Mouse (Mus musculus) T-helper 2 cell (primary cell): ENCODE results near the gene Olfr1358.
"Not testable (repeated sequence)": the region's sequence is repeated elsewhere in the genome, so short reads cannot be mapped to it uniquely, and the experiment has no call there.

Experiments
- in situ Hi-C: fragments of 300-600 bp; cut with MboI, MseI; formaldehyde crosslinking; loops from one replicate; pipeline ENCODE4 v1.15.1; 2025; ENCODE audit warnings: high pct_unique_total_duplicates

The Olfr1358 gene

DNA sequence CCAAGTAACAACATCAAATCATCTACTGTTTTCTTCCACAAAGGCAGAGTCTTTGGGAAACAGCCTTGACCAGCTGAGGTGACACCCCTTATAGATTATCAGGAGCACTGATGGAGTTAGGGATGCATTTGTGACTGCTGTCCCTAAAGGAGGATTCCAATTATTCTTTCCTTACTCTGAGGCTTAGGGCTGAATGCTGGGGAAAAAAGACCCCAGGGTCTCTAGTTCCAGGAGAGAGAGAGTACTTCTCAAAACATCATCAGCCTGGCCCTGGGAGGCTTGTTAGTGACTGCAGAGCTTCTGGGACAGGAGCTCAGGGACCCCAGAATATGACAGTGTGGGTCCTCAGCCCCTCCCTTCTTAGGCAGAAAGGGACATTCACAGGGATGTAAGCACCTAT lies at the start of gene Olfr1358:
Gene Olfr1358, plus strand, starts transcription at position 301 of the 400 bp plus-strand sequence.
- in situ Hi-C loops = loop anchor here (5.0 kb wide), 1 partner anchor 60 kb away; no protein-coding TSS in a partner anchor

GRCm38 (mm10) chr10:78467761-78468310 lies 49.4 kb upstream of the Olfr1358 start:
- in situ Hi-C loops = loop anchor here (10.0 kb wide), 1 partner anchor 107 kb away; the partner anchor contains the start of gene Ilvbl

DNA sequence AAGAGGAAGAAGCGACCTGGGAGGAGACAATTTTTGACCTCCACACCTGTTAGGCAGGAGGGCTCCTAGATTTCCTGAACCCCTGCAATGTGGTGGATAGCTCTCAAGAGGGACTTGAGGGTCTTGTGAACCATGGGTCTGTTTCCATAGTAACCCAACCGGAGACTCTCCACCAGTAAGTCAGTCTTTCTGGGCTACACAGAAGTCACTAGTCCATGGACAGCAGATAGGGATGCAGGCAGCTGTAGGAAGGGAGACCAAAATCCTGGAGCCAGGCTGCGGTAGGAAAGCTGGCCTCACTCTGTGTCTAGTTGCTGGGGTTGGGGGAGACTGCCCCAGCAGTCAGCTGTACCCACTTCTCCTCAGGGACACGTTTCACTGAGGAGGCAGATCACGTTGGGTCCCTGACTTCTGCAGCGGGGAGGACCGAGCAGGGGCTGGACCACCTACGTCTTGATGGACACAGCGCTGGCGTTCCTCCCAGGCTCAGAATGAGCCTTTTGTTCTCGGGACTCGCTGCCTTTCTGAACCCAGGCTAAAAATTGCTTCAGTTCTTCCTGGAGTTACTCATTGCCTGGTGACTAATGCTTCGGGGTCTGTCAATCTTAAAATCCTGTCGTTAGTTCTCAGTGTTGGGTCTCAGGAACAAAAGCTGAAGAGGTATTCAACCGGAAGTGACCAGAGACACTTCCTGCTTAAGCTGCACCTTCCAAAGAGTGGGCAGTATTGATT lies 46.5 kb upstream of the Olfr1358 start:
- in situ Hi-C loops = no loop called here

DNA sequence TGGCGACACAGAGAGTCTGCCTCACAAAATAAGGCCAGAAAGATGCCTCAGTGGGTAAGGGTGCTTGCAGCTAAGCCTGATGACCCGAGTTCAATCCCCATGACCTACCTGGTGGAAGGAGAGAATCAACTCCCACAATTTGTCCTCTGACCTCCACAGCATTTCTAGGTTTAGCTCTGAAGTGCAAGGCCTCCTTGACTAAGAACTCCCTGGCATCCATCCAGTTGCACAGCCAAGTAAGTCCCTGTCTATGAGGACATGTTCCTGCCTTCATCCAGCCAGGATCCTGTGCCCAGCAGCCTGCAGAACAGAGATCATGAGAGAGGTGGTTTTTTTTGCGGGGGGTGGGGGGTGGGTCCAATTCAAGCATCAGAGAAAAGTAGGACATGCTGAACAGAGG lies 45.2 kb upstream of the Olfr1358 start:
- in situ Hi-C loops = no loop called here

DNA sequence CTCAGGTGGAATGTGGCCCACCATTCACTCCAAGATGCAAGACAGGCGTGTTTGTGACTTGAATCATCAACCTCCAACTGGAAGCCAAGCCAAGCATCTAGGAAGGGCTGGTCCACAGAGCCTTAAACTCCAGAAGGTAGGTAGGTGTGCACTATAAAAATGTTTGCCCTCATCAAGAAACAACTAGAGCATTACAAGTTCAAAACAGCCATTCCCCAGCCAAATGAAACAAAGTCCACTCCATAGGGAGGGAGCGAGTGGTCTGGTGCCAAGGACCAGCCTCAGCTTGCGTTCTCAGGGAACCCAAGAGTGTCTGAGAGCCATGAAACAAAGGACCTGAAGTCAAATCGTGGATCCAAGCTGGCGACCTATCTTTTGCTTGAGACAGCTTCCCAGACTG lies 43.8 kb upstream of the Olfr1358 start:
- in situ Hi-C loops = no loop called here

DNA sequence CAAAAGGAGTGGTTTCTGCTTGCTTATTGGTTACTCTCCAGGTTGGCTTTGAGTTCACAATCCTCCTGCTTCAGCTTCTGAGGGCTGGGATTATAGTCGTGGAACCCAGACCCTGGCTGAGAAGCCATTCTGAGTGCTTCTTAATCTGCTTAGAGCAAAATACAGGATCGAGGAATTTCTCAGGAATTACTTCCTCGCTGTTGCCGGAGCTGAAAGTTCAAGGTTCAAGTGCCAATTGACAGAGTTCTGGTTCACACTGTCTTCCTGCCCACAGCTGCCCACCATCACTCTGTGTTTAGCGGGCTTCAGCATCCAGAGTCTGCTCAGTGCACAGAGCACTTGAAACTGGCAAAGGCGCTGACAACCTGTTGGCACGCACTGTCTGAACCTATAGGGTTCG lies 42.5 kb upstream of the Olfr1358 start:
- in situ Hi-C loops = no loop called here

DNA sequence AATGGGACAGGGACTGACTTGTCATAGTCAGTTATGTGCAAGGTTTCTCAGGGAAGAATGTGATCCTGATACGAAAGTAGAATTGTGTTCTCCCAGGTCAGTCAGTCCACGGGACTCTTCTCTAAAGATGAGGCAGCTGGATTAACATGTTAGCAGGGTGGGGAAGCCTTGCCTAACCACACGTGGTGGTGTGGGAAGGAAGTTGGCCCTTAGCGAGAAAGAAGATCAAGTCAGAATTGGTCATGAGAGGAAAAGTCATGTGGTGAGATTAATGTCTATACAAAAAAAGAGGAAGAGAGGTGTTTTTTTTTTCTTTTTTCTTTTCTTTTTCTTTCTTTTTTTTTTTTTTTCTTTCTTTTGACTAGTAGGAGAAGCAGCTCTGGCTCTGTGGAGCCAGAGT lies 40.4 kb upstream of the Olfr1358 start:
- in situ Hi-C loops = no loop called here

DNA sequence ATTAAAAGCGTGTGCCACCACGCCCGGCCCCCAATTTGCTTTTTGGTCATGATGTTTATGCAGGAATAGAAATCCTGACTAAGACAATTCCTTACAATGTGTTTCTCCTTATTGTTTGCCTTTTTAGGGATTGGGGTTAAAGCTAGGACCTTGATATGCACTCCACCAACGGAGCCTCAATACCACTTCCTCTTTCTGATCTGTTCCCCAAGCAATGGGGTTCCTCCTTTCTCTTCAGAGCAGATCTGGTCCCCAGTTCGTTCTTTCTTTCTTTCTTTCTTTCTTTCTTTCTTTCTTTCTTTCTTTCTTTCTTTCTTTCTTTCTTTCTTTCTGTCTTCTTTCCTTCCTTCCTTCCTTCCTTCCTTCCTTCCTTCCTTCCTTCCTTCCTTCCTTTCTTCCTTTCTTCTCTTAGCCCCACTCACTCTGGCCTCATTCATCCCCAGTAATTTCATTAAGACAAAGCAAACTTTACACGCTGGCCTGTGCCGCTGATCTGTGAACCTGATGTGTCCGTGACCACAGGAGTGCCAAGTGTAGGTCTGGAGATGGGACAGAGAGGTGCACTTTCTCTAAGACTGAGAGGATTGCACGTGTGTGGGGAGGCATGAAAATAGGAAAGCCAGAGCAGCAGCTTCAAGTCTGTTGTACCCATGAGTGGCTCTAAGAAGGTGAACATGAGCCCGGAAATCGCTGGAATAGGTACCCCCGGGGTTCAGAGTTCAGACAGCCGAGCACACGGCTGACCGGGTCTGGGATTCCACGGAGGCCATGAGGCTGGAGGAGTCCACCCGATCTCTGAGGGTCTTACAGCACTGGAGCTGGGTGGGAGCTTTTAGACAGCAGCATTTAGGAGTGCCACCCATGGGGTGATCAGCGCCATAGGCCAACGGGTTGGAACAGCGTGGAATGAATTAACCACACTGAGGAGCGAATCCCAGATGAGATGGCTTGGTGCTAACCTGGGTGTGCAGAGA lies 36.0 kb upstream of the Olfr1358 start:
- in situ Hi-C loops = loop anchor here (10.0 kb wide), 1 partner anchor 104 kb away; no protein-coding TSS in a partner anchor

- in situ Hi-C loops = loop anchor here (10.0 kb wide), 1 partner anchor 103 kb away; no protein-coding TSS in a partner anchor
Observed at GRCm38 (mm10) chr10:78481928-78482499, 35.2 kb upstream of the Olfr1358 start.

GRCm38 (mm10) chr10:78485369-78485768 lies 31.9 kb upstream of the Olfr1358 start:
- in situ Hi-C loops = loop anchor here (10.0 kb wide), 1 partner anchor 99 kb away; no protein-coding TSS in a partner anchor

- in situ Hi-C loops = loop anchor here (10.0 kb wide), 1 partner anchor 98 kb away; no protein-coding TSS in a partner anchor
Observed at GRCm38 (mm10) chr10:78486871-78487270, 30.4 kb upstream of the Olfr1358 start.

DNA sequence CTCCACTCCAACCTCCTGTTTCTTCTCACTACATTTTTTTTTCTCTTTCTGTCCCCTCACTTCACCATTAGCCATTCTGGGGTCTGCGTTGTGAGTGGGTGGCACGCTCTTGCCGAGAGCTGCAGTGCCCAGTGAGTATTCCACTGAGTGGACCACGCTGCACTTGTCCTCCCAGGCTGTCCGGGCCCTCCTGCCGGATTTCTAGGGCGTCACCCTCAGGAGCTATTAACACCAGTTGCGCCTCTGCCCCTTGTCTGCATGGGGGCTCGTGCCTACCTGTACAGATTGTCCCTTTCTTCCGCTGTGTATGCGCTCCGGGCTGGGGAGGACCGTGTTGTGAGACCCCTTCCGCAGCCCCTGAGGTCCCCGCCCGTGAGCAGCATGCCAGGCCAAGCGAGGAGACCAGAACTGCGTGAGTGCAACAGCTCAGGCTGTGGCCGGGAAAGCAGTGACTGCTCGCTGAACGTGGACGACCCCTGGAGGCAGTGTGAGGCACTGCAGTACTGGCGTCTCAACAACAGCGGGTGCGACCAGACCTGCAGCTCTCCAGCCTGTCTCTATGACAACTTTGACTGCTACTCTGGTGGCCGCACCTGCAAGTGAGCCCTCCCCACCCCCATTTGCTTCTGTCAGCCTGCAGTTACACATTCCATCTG lies 29.7 kb upstream of the Olfr1358 start:
- in situ Hi-C loops = loop anchor here (10.0 kb wide), 1 partner anchor 97 kb away; no protein-coding TSS in a partner anchor

DNA sequence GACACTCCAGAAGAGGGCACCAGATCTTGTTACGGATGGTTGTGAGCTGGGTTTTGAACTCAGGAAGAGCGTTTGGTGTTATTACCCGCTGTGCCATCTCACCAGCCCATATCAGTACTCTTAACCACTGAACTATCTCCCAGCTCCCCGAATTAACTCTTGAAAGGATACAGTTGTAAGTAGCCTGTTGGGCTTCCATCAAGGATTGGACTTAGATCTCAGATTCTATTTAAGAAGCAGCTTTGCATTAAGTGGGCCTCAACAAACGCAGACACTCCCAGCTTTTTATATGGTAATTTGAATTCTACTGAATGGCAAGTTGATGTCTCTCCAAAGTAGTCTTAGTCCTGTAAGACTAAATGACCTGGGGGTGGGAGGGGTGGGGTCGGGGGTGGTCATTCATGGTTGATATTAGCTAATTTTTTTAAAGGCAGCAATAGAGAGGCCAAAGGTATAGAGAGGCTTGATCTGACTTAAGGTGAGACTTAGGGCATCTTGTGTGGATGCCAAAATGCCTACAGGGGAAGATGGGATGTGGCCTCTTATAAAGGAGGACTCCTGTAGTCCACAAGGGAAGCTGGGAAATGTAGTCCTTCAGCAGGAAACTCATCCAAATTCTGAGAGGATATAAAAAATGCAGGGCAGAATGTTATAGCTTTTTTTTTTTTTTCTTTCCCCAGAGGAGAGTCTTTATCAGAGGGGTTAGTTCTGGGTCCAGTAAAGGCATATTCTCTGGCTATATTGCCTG lies 14.1 kb upstream of the Olfr1358 start:
- in situ Hi-C loops = no loop called here

DNA sequence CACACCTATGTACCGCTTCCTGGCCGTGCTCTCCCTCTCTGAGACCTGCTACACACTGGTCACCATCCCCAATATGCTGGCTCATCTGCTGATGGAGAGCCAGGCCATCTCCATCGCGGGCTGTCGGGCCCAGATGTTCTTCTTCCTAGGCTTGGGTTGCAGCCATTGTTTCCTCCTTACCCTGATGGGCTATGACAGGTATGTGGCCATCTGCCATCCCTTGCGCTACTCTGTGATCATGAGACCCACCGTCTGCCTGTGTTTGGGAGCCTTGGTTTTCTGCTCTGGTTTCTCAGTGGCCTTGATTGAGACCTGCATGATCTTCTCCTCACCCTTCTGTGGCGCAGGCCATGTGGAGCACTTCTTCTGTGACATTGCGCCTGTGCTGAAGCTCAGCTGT lies 2.6 kb downstream of the Olfr1358 start:
- in situ Hi-C loops = loop anchor here (5.0 kb wide), 1 partner anchor 58 kb away; no protein-coding TSS in a partner anchor

- in situ Hi-C loops = no loop called here
Observed at GRCm38 (mm10) chr10:78520260-78521005, 3.2 kb downstream of the Olfr1358 start.

GRCm38 (mm10) chr10:78525071-78525470 lies 7.8 kb downstream of the Olfr1358 start:
- in situ Hi-C loops = not testable (repeated sequence)

DNA sequence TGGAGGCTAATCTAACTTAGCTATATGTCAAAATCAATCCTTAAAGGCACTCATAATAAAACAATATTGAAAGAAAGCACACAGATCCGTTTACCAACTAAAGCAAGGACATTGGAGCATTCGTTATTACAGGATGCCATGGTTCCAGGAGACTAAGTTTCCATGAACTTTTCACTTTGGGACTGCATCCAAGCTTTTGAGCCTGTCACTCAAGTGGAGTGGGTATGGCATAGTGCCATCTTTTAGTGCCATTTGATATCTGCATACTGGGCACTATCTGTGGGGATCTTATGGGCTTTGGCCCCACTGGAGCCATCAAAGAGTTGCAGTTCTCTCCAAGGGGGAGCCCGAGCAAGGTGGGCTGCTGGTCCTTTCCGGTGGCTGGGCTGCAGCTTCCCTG lies 8.3 kb downstream of the Olfr1358 start:
- in situ Hi-C loops = no loop called here

GRCm38 (mm10) chr10:78540943-78541342 lies 23.7 kb downstream of the Olfr1358 start:
- in situ Hi-C loops = no loop called here

DNA sequence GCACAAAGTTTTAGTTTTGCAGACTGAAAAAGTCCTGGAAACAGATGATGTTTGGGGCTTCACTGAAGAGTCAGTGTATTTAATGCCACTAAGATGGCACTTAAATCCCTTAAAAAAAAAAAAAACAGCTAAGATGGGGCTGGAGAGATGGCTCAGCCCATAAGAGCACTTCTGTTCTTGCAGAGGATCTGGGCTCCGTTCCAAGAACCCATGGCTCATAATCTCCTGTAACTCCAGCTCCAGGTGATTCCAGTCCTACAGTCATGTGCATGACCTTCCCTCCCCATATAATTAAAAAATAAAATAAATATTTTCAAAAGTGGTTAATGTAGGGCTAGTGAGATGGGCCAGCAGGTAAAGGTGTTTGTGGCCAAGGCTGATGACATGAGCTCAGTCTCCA lies 47.8 kb downstream of the Olfr1358 start:
- in situ Hi-C loops = no loop called here
